Mouse (Mus musculus): ENCODE measurements at regions not wholly inside any gene's neighbourhood (a gene's known extent, or its start where the extent isn't known, plus 50 kb on each side); places are given as distances from the start of the nearest gene placed in this dataset.

DNA sequence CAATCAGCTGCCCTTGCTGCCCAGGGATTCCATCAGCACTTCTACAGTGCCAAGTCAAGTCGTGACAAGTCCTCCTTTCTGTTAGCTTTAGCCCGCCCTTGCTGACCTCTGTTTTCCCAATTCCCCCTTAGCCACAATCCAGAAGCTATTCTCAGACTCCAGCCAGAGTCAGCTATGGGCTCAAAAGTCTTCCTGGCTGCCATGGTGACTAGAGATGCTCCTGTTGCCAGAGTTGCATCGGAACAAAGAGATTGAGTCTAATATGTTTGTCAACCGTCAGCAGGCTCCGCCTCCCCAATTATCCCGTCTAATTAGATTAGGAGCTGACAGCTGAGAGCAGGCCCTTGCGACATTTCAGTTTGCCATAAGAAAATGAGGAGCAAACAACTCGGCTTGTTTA, 462.9 kb downstream of the Prdm2 start:
- 74% methylated on average over 8 of the region's 8 CpGs for WGBS
- no peaks in the 10 kb centered on the region for H3K27me3 ChIP-seq (ENCODE audit: control insufficient read depth, insufficient read depth, low read length)
- TF ChIP-seq POLR2A (IDR thresholded peaks at IDR 0.05; ENCODE audit: low read depth, low read length) (no peak), CTCF (IDR thresholded peaks at IDR 0.05; ENCODE audit: extremely low read depth, insufficient read depth, insufficient read length, insufficient replicate concordance) (no peak)
- DNase-seq (ENCODE audit: low read depth in 1 of 2, low spot score in 2 of 2), result no peak
- H3K36me3 ChIP-seq (ENCODE audit: control insufficient read depth, insufficient read depth, low read length), result no peaks in the 10 kb centered on the region
- H3K27ac ChIP-seq (ENCODE audit: insufficient read depth, low read length), result no peak overlapping the region
- no peak overlapping the region for H3K4me3 ChIP-seq (ENCODE audit: extremely low read depth, insufficient read depth, insufficient read length)
- no peaks in the 10 kb centered on the region for H3K4me1 ChIP-seq (ENCODE audit: control insufficient read depth, insufficient read depth, insufficient read length)

DNA sequence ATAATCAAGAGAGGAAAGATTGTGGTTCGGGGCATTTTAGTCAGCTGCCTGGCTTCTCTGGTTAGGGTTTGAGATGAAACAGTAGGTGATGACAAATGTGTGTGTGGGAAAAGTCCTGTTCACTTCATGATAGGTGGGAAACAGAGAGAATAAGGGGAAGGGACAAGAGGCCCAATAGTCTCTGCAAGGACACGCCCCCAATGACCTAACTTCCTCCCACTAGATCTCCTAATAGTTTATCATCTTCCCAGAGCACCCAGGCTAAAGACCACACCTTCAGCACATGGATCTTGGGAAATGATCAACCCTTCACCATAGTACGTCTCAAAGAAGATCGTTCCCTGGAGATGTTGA, 484.3 kb upstream of the Kazn start:
- no peak for TF ChIP-seq POLR2A (IDR thresholded peaks at IDR 0.05; ENCODE audit: low read depth, low read length)
- no peak for DNase-seq (ENCODE audit: low read depth in 1 of 2, low spot score in 2 of 2)
- no peaks in the 10 kb centered on the region for H3K4me1 ChIP-seq (ENCODE audit: control insufficient read depth, insufficient read depth, insufficient read length)
- no peaks in the 10 kb centered on the region for H3K36me3 ChIP-seq (ENCODE audit: control insufficient read depth, insufficient read depth, low read length)
- 87% methylated on average over 4 of the region's 4 CpGs for WGBS
- H3K27me3 ChIP-seq (ENCODE audit: control insufficient read depth, insufficient read depth, low read length), result no peaks in the 10 kb centered on the region
- H3K4me3 ChIP-seq (ENCODE audit: extremely low read depth, insufficient read depth, insufficient read length), result no peak overlapping the region
- no peak overlapping the region for H3K27ac ChIP-seq (ENCODE audit: insufficient read depth, low read length)

DNA sequence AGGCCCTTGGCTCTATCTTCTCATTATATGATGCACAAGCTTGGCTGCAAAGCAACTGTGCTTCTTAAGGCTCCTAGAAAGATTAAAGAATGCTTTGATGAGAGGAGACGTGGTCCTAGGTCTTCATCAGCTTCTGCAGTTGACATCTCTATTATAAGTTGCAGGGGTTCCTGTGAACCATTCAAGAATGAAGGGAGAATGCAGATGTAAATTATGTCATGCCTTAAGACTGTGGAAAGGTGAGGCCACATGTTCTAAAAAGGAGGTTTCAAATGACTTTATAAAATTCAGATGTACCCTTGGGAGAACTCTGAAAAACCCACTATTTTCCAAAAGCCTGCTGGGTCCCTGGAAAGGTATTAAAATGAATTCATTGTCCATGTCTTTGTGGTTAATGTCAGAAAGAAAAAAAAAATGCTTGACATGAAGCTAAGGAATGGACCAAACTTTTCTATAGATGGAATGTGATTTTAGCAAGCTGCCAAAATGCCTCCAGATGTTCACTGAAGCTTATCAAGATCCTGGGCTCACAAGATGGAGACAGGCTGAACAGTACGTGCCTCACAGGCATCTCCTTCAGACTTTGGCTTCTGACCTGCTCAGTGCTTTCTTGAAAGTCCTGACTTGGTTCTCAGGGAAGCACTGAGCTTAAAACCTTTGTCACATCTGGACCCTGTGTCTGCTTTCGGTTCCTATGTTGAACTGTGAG, 483.8 kb upstream of the Kazn start:
- Histone ChIP-seq H3K27ac (ENCODE audit: insufficient read depth, low read length) (no peak overlapping the region), H3K36me3 (ENCODE audit: control insufficient read depth, insufficient read depth, low read length) (no peaks in the 10 kb centered on the region), H3K27me3 (ENCODE audit: control insufficient read depth, insufficient read depth, low read length) (no peaks in the 10 kb centered on the region), H3K4me3 (ENCODE audit: extremely low read depth, insufficient read depth, insufficient read length) (no peak overlapping the region), H3K4me1 (ENCODE audit: control insufficient read depth, insufficient read depth, insufficient read length) (no peaks in the 10 kb centered on the region)
- DNase-seq (ENCODE audit: low read depth in 1 of 2, low spot score in 2 of 2), result no peak
- 74% methylated on average over 3 of the region's 3 CpGs for WGBS
- TF ChIP-seq POLR2A (IDR thresholded peaks at IDR 0.05; ENCODE audit: low read depth, low read length) (no peak), CTCF (IDR thresholded peaks at IDR 0.05; ENCODE audit: extremely low read depth, insufficient read depth, insufficient read length, insufficient replicate concordance) (no peak)

DNA sequence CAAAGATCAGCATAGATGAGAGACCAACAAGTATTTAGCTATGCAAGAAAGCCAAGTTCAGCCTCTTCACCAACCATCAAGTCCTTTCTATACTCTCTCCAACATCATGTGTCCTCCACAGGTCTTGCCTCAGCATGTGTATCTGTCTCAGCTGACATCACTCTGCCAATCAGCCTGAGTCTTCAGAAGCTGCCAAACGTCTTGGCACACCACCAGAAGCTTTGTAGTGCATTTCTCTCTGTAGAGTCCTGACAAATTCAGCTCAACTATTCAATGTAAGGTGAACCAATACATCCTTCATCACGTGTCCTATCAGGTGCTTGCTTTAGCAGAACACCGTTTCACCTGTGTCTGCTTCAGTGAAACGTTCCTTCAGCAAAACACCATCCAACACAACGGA, 462.4 kb upstream of the Kazn start:
- no peak for TF ChIP-seq POLR2A (IDR thresholded peaks at IDR 0.05; ENCODE audit: low read depth, low read length)
- TF ChIP-seq CTCF (IDR thresholded peaks at IDR 0.05; ENCODE audit: extremely low read depth, insufficient read depth, insufficient read length, insufficient replicate concordance), result no peak
- Histone ChIP-seq H3K27me3 (ENCODE audit: control insufficient read depth, insufficient read depth, low read length) (no peaks in the 10 kb centered on the region), H3K36me3 (ENCODE audit: control insufficient read depth, insufficient read depth, low read length) (no peaks in the 10 kb centered on the region), H3K4me3 (ENCODE audit: extremely low read depth, insufficient read depth, insufficient read length) (no peak overlapping the region), H3K27ac (ENCODE audit: insufficient read depth, low read length) (no peak overlapping the region), H3K4me1 (ENCODE audit: control insufficient read depth, insufficient read depth, insufficient read length) (no peaks in the 10 kb centered on the region)
- WGBS, result 85% methylated on average over 5 of the region's 5 CpGs
- no peak for DNase-seq (ENCODE audit: low read depth in 1 of 2, low spot score in 2 of 2)

DNA sequence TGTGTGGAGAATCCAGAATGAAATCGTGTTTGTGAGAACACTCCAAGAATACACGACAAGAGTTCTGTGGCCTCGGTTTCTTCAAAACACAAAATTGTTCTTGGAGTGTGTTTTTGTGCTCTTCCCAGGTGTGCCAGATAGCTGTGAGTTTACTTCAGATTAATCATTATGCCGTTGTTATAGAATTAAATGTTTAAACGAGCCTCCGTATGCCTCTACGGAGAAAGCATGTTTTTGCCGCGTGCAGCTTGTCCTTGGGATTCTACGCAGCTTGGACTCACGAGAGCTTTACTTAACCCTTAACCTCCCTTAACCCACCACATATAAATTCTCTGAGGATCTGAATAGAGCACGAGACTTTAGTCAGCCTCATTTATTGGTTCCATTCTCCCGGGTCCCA, 455.7 kb upstream of the Kazn start:
- TF ChIP-seq POLR2A (IDR thresholded peaks at IDR 0.05; ENCODE audit: low read depth, low read length) (no peak), CTCF (IDR thresholded peaks at IDR 0.05; ENCODE audit: extremely low read depth, insufficient read depth, insufficient read length, insufficient replicate concordance) (no peak)
- no peak overlapping the region for H3K4me3 ChIP-seq (ENCODE audit: extremely low read depth, insufficient read depth, insufficient read length)
- H3K27ac ChIP-seq (ENCODE audit: insufficient read depth, low read length), result no peak overlapping the region
- no peak for DNase-seq (ENCODE audit: low read depth in 1 of 2, low spot score in 2 of 2)
- WGBS, result 88% methylated on average over 13 of the region's 13 CpGs
- H3K27me3 ChIP-seq (ENCODE audit: control insufficient read depth, insufficient read depth, low read length), result no peaks in the 10 kb centered on the region
- no peaks in the 10 kb centered on the region for H3K36me3 ChIP-seq (ENCODE audit: control insufficient read depth, insufficient read depth, low read length)
- no peaks in the 10 kb centered on the region for H3K4me1 ChIP-seq (ENCODE audit: control insufficient read depth, insufficient read depth, insufficient read length)

DNA sequence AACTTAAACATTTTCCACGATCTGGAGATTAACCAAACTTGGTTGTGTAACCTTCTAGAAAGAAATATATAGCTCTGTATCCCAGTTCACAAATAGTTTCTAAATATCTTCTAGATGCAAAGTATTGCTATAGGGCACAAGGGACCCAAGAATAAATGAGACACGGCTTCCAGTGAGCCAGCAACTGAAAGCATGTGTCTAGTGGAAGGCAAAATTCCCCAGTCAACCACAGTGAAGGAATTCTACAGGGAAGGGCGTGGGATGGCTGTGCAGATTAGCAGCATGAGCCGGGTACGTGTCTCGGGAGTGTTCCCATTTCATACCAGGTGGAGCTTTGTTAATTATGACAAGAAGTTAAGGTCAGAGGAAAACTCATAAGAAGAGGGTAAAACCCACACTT, 449.0 kb upstream of the Kazn start:
- DNase-seq (ENCODE audit: low read depth in 1 of 2, low spot score in 2 of 2), result no peak
- Histone ChIP-seq H3K27ac (ENCODE audit: insufficient read depth, low read length) (no peak overlapping the region), H3K27me3 (ENCODE audit: control insufficient read depth, insufficient read depth, low read length) (no peaks in the 10 kb centered on the region), H3K36me3 (ENCODE audit: control insufficient read depth, insufficient read depth, low read length) (no peaks in the 10 kb centered on the region), H3K4me1 (ENCODE audit: control insufficient read depth, insufficient read depth, insufficient read length) (no peaks in the 10 kb centered on the region), H3K4me3 (ENCODE audit: extremely low read depth, insufficient read depth, insufficient read length) (no peak overlapping the region)
- no peak for TF ChIP-seq POLR2A (IDR thresholded peaks at IDR 0.05; ENCODE audit: low read depth, low read length)
- TF ChIP-seq CTCF (IDR thresholded peaks at IDR 0.05; ENCODE audit: extremely low read depth, insufficient read depth, insufficient read length, insufficient replicate concordance), result no peak
- 85% methylated on average over 6 of the region's 6 CpGs for WGBS

DNA sequence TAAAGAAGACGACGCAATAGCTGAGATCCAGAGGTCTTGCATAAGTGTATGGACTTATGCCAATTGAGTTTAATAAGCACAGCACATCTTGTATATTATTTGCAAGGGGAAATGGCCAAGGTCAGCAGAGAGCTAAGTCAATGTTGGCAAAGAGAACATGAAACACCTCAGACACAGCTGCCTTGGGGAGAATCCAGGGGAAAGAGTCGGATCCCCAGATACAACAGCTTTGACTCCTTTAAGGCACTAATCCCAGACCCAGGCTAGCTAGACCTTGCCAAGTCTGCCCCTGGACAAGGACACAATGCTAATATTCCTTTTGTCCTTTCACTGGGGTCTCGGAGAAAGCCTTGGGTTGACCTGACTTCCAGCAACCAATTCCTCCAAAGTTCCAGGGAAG, 438.2 kb upstream of the Kazn start:
- H3K36me3 ChIP-seq (ENCODE audit: control insufficient read depth, insufficient read depth, low read length), result no peaks in the 10 kb centered on the region
- no peak overlapping the region for H3K27ac ChIP-seq (ENCODE audit: insufficient read depth, low read length)
- H3K4me1 ChIP-seq (ENCODE audit: control insufficient read depth, insufficient read depth, insufficient read length), result no peaks in the 10 kb centered on the region
- no peak for DNase-seq (ENCODE audit: low read depth in 1 of 2, low spot score in 2 of 2)
- H3K4me3 ChIP-seq (ENCODE audit: extremely low read depth, insufficient read depth, insufficient read length), result no peak overlapping the region
- WGBS, result 88% methylated on average over 4 of the region's 4 CpGs
- H3K27me3 ChIP-seq (ENCODE audit: control insufficient read depth, insufficient read depth, low read length), result no peaks in the 10 kb centered on the region
- TF ChIP-seq CTCF (IDR thresholded peaks at IDR 0.05; ENCODE audit: extremely low read depth, insufficient read depth, insufficient read length, insufficient replicate concordance), result no peak
- TF ChIP-seq POLR2A (IDR thresholded peaks at IDR 0.05; ENCODE audit: low read depth, low read length), result no peak
